Mouse (Mus musculus) embryonic fibroblast, embryonic 13.5 days (primary cell): ENCODE measurements around the gene Tulp4.

Experiments used
- CTCF ChIP-seq: IDR thresholded peaks from 2 replicates; pipeline ENCODE4 v1.5.1; 2011; ENCODE audit warnings: mild to moderate bottlenecking, control low read depth, low read length, moderate library complexity, borderline replicate concordance; ENCODE audit not compliant: insufficient read depth
- POLR2A ChIP-seq: IDR thresholded peaks from 2 replicates; pipeline ENCODE4 v1.6.1; 2011; ENCODE audit warnings: low read depth, mild to moderate bottlenecking, control low read depth, low read length, moderate library complexity

GRCm38 (mm10) chr17:6154366-6154765 lies 48.1 kb downstream of the Tulp4 start:
- TF ChIP-seq CTCF, result no peak
- TF ChIP-seq POLR2A, result no peak
